Mouse (Mus musculus) lung, postnatal 0 days (tissue): ENCODE measurements around the gene Frat1. TPM values are rescaled to one million over a fixed set of nuclear protein-coding genes. Genes with fewer than 3 reads are reported as not detected.

ENCODE experiments used
- ATAC-seq: fragments of 200-750 bp; cut with Nextera tagmentation; 2 replicates; pipeline ENCODE4 v1.8.0; 2017; ENCODE audit warnings: moderate library complexity
- DNase-seq: peaks from one replicate; pipeline ENCODE4 v3.0.0-alpha.2; 2016; ENCODE audit warnings: low spot score
- H3K27ac ChIP-seq: fragments of 300-500 bp; sonication (generic); 2 replicates; pipeline ENCODE4 v1.5.1; 2014; ENCODE audit warnings: antibody characterized with exemption, mild to moderate bottlenecking, low read length, mixed read lengths
- H3K27me3 ChIP-seq: fragments of 300-500 bp; sonication (generic); replicated peaks from 2 replicates; pipeline ENCODE4 v1.6.1; 2014; ENCODE audit warnings: low read length, mixed read lengths; ENCODE audit not compliant: insufficient read depth
- H3K36me3 ChIP-seq: fragments of 300-500 bp; sonication (generic); 2 replicates; pipeline ENCODE4 v1.6.1; 2014; ENCODE audit warnings: low read length, mixed read lengths; ENCODE audit not compliant: insufficient read depth
- H3K4me1 ChIP-seq: fragments of 300-500 bp; sonication (generic); 2 replicates; pipeline ENCODE4 v1.6.1; 2014; ENCODE audit warnings: antibody characterized with exemption, low read depth, low read length, mixed read lengths; ENCODE audit not compliant: insufficient read depth
- H3K4me2 ChIP-seq: fragments of 300-500 bp; sonication (generic); replicated peaks from 2 replicates; pipeline ENCODE4 v1.6.1; 2014; ENCODE audit warnings: low read depth, mild to moderate bottlenecking, low read length, moderate library complexity, mixed read lengths
- H3K4me3 ChIP-seq: fragments of 300-500 bp; sonication (generic); 2 replicates; pipeline ENCODE4 v1.5.1; 2014; ENCODE audit warnings: low read depth, low read length
- H3K9ac ChIP-seq: fragments of 300-500 bp; sonication (generic); replicated peaks from 2 replicates; pipeline ENCODE4 v1.6.1; 2014; ENCODE audit warnings: low read depth, mild to moderate bottlenecking
- H3K9me3 ChIP-seq: fragments of 300-500 bp; sonication (generic); 2 replicates; pipeline ENCODE4 v1.6.1; 2016; ENCODE audit warnings: low read length, mixed read lengths
- CTCF ChIP-seq: IDR thresholded peaks from 2 replicates; pipeline ENCODE4 v1.5.1; 2016; ENCODE audit warnings: antibody characterized with exemption, mild to moderate bottlenecking
- EP300 ChIP-seq: IDR thresholded peaks from 2 replicates; pipeline ENCODE4 v1.6.1; 2016; ENCODE audit warnings: antibody characterized with exemption, mild to moderate bottlenecking, control low read depth
- WGBS: fragments of 180-500 bp; shearing (Covaris S2); extraction: QIAGEN DNeasy Blood & Tissue Kit; methylation state at CpG from one replicate; pipeline ENCODE4 v1.1.7; 2014; 5-methylcytosine and 5-hydroxymethylcytosine counted together
- polyA plus RNA-seq: library from polyadenylated mRNA; unstranded; fragments of >200 nt; fragmentation: Nextera tagmentation; extraction: Ambion mirVana; gene quantifications from 2 replicates; pipeline ENCODE4 v1.2.1, GENCODE M21; 2015

Frat1 gene
- polyA plus RNA-seq, 1 experiment from 2014 or later = 14.1 TPM

DNA sequence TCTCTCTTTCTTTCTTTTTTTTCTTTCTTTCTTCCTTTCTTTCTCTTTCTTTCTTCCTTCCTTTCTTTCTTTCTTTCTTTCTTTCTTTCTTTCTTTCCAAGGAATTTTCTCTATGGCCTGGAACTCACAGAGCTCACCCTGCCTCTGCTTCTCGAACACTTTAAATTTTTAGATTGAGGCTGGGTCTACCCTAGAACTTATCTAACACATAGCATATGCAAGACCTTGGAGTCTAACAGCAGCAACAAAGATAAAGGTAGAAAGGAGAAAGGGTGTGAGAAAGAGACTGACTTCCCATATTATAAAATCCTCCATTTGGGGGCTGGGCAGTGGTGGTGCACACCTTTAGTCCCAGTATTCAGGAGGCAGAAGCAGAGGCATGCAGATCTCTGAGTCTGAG, 7.2 kb upstream of the Frat1 start:
- no peak for DNase-seq
- TF ChIP-seq EP300 (no peak), CTCF (no peak)

DNA sequence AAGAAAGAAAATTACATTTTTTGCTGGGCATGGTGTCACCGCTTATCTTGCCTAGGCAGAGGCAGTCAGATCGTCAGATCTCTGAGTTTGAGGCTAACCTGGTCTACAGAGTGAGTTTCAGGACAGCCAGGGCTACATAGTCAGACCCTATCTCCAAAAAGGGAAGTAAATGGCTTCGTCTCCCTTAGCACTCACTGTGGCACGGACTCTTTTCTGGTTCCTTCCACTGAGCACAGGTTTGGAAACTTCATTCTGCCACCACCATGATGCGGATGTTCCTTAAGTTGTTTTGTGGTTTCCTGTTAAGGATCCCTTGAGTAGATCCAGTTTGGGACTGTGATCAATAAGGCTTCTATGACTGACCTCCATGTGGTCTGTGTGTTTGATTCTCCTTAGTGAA, 4.8 kb upstream of the Frat1 start:
- Histone ChIP-seq H3K36me3 (no peaks in the 10 kb centered on the region), H3K4me2 (no peak overlapping the region), H3K27ac (no peak overlapping the region), H3K9me3 (no peaks in the 10 kb centered on the region), H3K9ac (no peak overlapping the region), H3K27me3 (no peaks in the 10 kb centered on the region), H3K4me1 (no peaks in the 10 kb centered on the region), H3K4me3 (no peak overlapping the region)
- WGBS = 73% methylated on average over 5 of the region's 5 CpGs
- ATAC-seq = no peak
- DNase-seq = no peak
- TF ChIP-seq EP300 = no peak

More for the DNA sequence above, 7.2 kb upstream of the Frat1 start:
- 91% methylated on average over 1 of the region's 1 CpGs for WGBS
- no peaks in the 10 kb centered on the region for H3K27me3 ChIP-seq
- no peaks in the 10 kb centered on the region for H3K36me3 ChIP-seq
- no peak overlapping the region for H3K27ac ChIP-seq
- H3K4me2 ChIP-seq = no peak overlapping the region
- no peaks in the 10 kb centered on the region for H3K9me3 ChIP-seq
- no peak overlapping the region for H3K9ac ChIP-seq
- H3K4me3 ChIP-seq = no peak overlapping the region
- no peak for ATAC-seq
- H3K4me1 ChIP-seq = no peaks in the 10 kb centered on the region

DNA sequence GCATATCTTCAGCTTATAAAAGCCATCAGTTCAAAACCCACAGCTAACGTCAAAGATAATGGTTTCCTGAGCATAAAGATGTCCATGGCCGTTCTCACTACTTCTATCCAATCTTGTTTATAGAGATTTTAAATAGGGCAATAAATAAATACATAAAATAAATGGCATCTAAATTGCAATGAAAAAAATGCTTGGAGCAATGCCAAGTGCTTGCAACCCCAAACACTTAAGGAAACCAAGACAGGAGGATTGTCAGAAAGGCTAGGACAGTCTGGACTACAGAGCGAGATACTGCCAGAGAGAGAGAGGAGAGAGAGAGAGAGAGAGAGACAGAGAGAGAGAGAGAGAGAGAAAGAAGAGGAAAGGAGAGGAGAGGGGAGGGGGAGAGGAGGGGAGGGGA, 3.2 kb upstream of the Frat1 start:
- no peaks in the 10 kb centered on the region for H3K9me3 ChIP-seq
- WGBS = 41% methylated on average over 3 of the region's 3 CpGs
- peaks cover 3% of the 10 kb centered on the region; the same call in 1 of the 2 replicates for H3K4me1 ChIP-seq
- no peak overlapping the region for H3K4me3 ChIP-seq
- H3K4me2 ChIP-seq = no peak overlapping the region
- H3K27me3 ChIP-seq = no peaks in the 10 kb centered on the region
- no peak overlapping the region for H3K9ac ChIP-seq
- H3K36me3 ChIP-seq = no peaks in the 10 kb centered on the region
- no peak for DNase-seq
- TF ChIP-seq EP300 (no peak), CTCF (no peak)
- no peak for ATAC-seq
- no peak overlapping the region for H3K27ac ChIP-seq

DNA sequence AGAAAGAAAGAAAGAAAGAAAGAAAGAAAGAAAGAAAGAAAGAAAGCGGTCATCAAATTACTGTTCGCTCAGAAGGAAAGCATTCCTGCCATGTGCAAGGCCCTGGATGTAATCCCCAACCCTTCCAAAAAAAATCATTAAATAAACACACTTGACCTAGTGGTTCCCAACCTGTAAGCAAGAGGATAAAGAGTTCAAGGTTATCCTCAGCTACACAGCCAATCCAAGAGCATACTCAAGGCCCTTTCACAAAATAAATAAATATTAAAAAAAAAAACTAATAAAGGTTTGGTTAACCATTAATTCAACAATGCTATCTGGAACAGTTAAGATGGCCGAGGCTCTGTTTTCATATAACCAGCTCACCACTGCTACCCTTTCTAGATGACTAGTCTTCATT, 829 bp upstream of the Frat1 start:
- no peak overlapping the region for H3K4me3 ChIP-seq
- peak overlapping the region; percentile 47; the same call in 1 of the 2 replicates for H3K27ac ChIP-seq
- peaks cover 4% of the 10 kb centered on the region for H3K4me1 ChIP-seq
- 0 out of 2 replicates have a peak, but pooled peaks cover 5% of the 10 kb centered on the region for H3K27me3 ChIP-seq
- ATAC-seq (no peak), DNase-seq (peak; percentile 25)
- H3K36me3 ChIP-seq = no peaks in the 10 kb centered on the region
- no peaks in the 10 kb centered on the region for H3K9me3 ChIP-seq
- 53% methylated on average over 3 of the region's 3 CpGs for WGBS
- no peak overlapping the region for H3K9ac ChIP-seq
- no peak for TF ChIP-seq CTCF
- TF ChIP-seq EP300 = no peak
- peak overlapping the region; percentile 98; the same call in 1 of the 2 replicates for H3K4me2 ChIP-seq

DNA sequence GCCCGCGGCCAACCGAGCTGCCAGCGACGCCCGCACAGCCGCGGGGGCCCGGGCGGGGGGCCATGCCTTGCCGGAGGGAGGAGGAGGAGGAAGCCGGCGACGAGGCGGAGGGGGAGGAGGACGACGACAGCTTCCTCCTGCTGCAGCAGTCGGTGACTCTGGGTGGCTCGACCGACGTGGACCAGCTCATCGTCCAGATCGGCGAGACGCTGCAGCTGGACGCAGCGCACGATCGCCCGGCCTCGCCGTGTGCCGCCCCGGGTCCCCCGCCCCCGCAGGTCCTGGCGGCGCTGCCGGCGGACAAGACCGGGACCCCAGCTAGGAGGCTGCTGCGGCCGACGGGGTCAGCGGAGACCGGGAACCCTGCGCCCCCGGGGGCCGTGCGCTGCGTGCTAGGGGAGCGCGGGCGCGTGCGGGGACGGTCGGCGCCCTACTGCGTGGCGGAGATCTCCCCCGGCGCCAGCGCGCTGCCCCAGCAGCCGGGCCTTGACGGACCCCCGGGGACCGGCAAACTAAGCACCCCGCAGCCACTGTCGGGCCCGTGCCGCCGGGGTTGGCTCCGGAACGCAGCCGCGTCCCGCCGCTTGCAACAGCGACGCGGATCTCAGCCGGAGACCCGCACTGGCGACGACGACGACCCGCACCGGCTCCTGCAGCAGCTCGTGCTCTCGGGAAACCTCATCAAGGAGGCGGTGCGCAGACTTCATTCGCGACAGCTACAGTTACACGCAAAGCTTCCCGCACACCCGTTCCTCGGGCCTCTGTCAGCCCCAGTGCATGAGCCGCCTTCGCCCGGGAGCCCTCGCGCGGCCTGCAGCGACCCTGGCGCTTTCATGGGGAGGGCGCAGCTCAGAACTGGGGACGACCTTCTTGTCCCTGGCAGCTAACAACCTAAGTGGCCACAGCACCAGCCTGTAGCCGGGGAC, 599 bp downstream of the Frat1 start:
- DNase-seq (peak; percentile 75), ATAC-seq (peak; percentile 73)
- Histone ChIP-seq H3K27me3 (0 out of 2 replicates have a peak, but pooled peaks cover 5% of the 10 kb centered on the region), H3K9me3 (no peaks in the 10 kb centered on the region), H3K9ac (peak overlapping the region; percentile 63), H3K27ac (peak overlapping the region; percentile 92), H3K36me3 (no peaks in the 10 kb centered on the region), H3K4me1 (peaks cover 4% of the 10 kb centered on the region), H3K4me2 (peak overlapping the region; percentile 98), H3K4me3 (peak overlapping the region; percentile 69)
- TF ChIP-seq CTCF = peak; percentile 31
- TF ChIP-seq EP300 = no peak
- WGBS = under 1% methylated on average over 82 of the region's 112 CpGs

DNA sequence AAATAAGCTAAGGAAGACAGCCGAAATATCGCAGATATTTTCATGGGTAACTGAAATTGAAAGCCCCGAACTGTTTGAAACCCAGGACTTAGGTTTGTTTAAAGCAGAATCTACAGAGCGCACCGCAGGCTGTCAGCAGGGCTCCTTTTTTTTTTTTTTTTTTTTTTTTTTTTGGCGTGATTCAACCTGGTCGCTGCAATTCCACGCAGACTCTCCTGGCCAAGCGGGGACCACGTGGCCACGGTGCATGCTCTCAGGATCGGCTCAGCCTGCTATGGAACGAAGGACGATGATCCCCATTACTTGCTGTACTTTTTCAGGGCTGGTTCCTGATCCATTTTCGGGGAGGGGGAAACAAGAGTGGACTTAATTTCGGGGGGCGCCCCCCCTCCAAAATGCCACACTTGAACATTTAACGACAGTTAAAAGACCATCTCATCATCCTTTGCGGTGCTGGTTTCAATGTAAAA, 1.4 kb downstream of the Frat1 start:
- Histone ChIP-seq H3K4me3 (peak overlapping the region; percentile 69), H3K4me1 (peaks cover 4% of the 10 kb centered on the region), H3K27me3 (0 out of 2 replicates have a peak, but pooled peaks cover 5% of the 10 kb centered on the region), H3K9ac (peak overlapping the region; percentile 63; the same call in 1 of the 2 replicates), H3K4me2 (peak overlapping the region; percentile 98), H3K36me3 (no peaks in the 10 kb centered on the region), H3K9me3 (no peaks in the 10 kb centered on the region), H3K27ac (peak overlapping the region; percentile 92)
- ATAC-seq (no peak), DNase-seq (peak; percentile 39)
- TF ChIP-seq EP300 = no peak
- TF ChIP-seq CTCF = no peak
- 2% methylated on average over 18 of the region's 19 CpGs for WGBS
